Mouse (Mus musculus) thymus, adult 2 months (tissue): ENCODE results near the gene Il1r1.

ENCODE experiments used
- CTCF ChIP-seq: fragments of 200-500 bp; IDR thresholded peaks from 2 replicates; pipeline ENCODE4 v1.5.1; 2012; ENCODE audit warnings: mild to moderate bottlenecking, control low read depth, low read length, moderate library complexity, borderline replicate concordance; ENCODE audit not compliant: control insufficient read depth, poor library complexity, insufficient read depth; ENCODE audit errors: extremely low read depth
- POLR2A ChIP-seq: fragments of 200-500 bp; IDR thresholded peaks from 2 replicates; pipeline ENCODE4 v1.6.1; 2012; ENCODE audit warnings: mild to moderate bottlenecking, low read length, control low read depth, moderate library complexity; ENCODE audit not compliant: control insufficient read depth, poor library complexity, insufficient read depth; ENCODE audit errors: extremely low read depth

DNA sequence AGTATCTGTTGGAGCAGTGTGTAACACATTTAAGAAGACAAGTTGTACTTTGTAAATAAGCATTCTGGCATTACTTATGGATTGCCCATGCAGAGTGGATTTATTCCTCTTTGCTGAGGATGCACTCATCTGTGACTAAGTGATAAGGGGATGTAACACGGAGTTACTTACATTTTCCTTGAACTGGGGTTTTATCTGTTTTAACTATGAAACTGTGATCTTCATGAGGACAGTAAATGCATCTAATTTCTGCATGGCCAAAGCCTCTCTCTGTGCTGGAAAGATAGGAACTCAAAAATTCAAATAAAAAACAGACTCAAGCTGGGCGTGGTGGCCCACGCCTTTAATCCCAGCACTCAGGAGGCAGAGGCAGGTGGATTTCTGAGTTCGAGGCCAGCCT, 115.2 kb downstream of the Il1r1 start:
- TF ChIP-seq CTCF (no peak), POLR2A (no peak)
